Mouse (Mus musculus): ENCODE measurements around the gene Nav3. TPM values are rescaled to one million over a fixed set of nuclear protein-coding genes. Genes with fewer than 3 reads are reported as not detected.
A peak's percentile ranks its signal among the peaks of the same experiment; 100 is the strongest.

The Nav3 gene
- polyA plus RNA-seq, 1 experiment from 2014 or later, result 0.96 TPM

DNA sequence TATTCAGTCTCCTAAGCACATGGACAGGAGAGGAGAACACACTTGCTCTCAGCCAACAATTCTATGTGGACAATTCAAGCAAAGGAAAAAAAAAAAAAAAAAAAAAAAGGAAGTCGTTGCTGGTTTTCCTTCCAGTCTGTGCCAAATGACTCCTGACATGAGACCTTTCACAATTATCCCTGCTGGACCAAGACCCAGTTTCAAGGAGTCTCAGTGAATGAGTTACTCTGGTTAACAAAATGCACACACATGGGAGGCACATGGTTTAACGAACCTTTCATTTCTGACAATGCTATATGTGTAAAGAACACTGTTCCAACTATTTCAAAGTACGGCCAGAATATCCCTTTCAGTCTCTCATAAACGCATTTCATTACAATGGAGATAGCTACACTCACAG, 552.8 kb downstream of the Nav3 start:
- DNase-seq (ENCODE audit: low spot score), result no peak
- Histone ChIP-seq H3K27me3 (ENCODE audit: control insufficient read depth, insufficient read depth, low read length) (no peaks in the 10 kb centered on the region), H3K4me2 (replicated peaks; ENCODE audit: low read depth) (peak overlapping the region; percentile 20; the same call in 1 of the 2 replicates), H3K36me3 (ENCODE audit: control insufficient read depth, insufficient read depth, low read length) (no peaks in the 10 kb centered on the region), H3K4me1 (replicated peaks; ENCODE audit: control insufficient read depth, insufficient read depth) (no peaks in the 10 kb centered on the region), H3K4me3 (ENCODE audit: low read depth, low read length) (no peak overlapping the region), H3K27ac (replicated peaks) (0 out of 2 replicates have a peak overlapping the region, but pooled peaks have one; percentile 8), H3K9me3 (ENCODE audit: control insufficient read depth, low read length) (no peaks in the 10 kb centered on the region), H3K9ac (ENCODE audit: low read length) (no peak overlapping the region)
- no peak for TF ChIP-seq EP300 (optimal IDR thresholded peaks at IDR 0.05)
- TF ChIP-seq CTCF (IDR thresholded peaks at IDR 0.05; ENCODE audit: low read depth), result no peak
- 67% methylated on average over 4 of the region's 4 CpGs for whole genome bisulfite sequencing
- ATAC-seq (ENCODE audit: low FRiP score, low TSS enrichment), result no peak

DNA sequence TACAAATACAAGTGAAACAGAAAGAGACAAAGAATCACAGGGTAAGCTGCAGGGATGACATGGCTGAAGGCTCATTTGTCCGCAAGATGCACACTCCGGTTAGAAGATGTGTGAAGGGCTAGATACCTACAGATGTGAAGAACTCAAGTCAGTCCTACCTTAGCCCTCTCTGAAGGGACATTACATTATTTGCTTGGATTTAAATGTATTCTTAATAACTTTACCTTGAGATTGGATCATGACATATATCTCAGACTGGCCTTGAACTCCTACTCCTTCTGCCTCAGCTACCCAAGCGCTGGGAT, 566.9 kb downstream of the Nav3 start:
- WGBS, result 90% methylated on average over 3 of the region's 3 CpGs
- Histone ChIP-seq H3K4me3 (ENCODE audit: low read depth, low read length) (no peak overlapping the region), H3K9ac (ENCODE audit: low read length) (no peak overlapping the region)

DNA sequence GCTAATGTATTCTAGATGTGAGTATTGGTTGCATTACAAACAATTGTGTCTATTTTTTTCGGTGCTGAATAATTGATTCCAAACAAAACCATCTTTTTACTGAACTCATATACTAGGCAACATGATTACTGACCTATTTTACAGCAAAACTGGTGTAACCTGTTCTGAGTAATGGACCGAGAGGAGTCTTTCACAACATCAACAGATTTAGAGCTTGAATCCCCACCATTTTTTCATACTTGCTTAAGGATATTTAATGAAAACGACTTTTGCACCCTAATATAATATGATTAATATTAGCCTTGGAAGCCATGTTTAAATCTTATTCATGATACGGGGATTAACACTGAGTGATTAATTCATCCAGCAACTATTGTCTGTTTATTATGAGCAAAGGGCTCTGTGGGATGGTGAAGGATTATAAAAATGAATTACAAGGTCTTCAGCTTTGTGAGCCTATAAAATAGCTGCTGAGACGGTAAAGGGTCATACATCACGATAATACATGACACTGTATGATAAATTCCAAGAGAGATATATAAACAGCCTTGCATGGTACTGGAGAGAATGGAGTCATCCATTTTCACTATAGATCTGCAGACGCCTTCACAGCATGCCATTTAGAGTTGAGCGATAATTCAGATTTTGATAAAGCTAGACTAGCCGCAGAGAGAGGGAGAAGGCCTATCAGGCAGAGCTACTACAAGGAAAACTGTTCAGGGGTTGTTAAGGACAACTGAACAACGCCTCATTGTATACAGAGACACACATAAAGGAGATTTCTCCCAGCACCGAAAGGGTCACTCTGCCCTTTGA, 567.4 kb downstream of the Nav3 start:
- no peak overlapping the region for H3K9ac ChIP-seq (ENCODE audit: low read length)
- H3K9me3 ChIP-seq (ENCODE audit: control insufficient read depth, low read length), result no peaks in the 10 kb centered on the region
- WGBS, result 58% methylated on average over 11 of the region's 11 CpGs
- H3K4me3 ChIP-seq (ENCODE audit: low read depth, low read length), result no peak overlapping the region
- no peaks in the 10 kb centered on the region for H3K4me1 ChIP-seq (replicated peaks; ENCODE audit: control insufficient read depth, insufficient read depth)
- TF ChIP-seq EP300 (optimal IDR thresholded peaks at IDR 0.05) (no peak), CTCF (IDR thresholded peaks at IDR 0.05; ENCODE audit: low read depth) (no peak)
- H3K36me3 ChIP-seq (ENCODE audit: control insufficient read depth, insufficient read depth, low read length), result no peaks in the 10 kb centered on the region
- H3K4me2 ChIP-seq (replicated peaks; ENCODE audit: low read depth), result no peak overlapping the region
- no peak for DNase-seq (ENCODE audit: low spot score)
- H3K27ac ChIP-seq (replicated peaks), result no peak overlapping the region
- no peaks in the 10 kb centered on the region for H3K27me3 ChIP-seq (ENCODE audit: control insufficient read depth, insufficient read depth, low read length)
- no peak for ATAC-seq (ENCODE audit: low FRiP score, low TSS enrichment)

More for the DNA sequence above, 566.9 kb downstream of the Nav3 start:
- Histone ChIP-seq H3K4me1 (replicated peaks; ENCODE audit: control insufficient read depth, insufficient read depth) (no peaks in the 10 kb centered on the region), H3K27me3 (ENCODE audit: control insufficient read depth, insufficient read depth, low read length) (no peaks in the 10 kb centered on the region), H3K4me2 (replicated peaks; ENCODE audit: low read depth) (no peak overlapping the region), H3K27ac (replicated peaks) (no peak overlapping the region), H3K9me3 (ENCODE audit: control insufficient read depth, low read length) (no peaks in the 10 kb centered on the region), H3K36me3 (ENCODE audit: control insufficient read depth, insufficient read depth, low read length) (no peaks in the 10 kb centered on the region)
- DNase-seq (ENCODE audit: low spot score), result no peak
- no peak for ATAC-seq (ENCODE audit: low FRiP score, low TSS enrichment)
- TF ChIP-seq EP300 (optimal IDR thresholded peaks at IDR 0.05) (no peak), CTCF (IDR thresholded peaks at IDR 0.05; ENCODE audit: low read depth) (no peak)

GRCm38 (mm10) chr10:109887160-109887559, 568.8 kb downstream of the Nav3 start:
- ATAC-seq (ENCODE audit: low FRiP score, low TSS enrichment), result no peak
- H3K4me1 ChIP-seq (replicated peaks; ENCODE audit: control insufficient read depth, insufficient read depth), result no peaks in the 10 kb centered on the region
- WGBS, result 70% methylated on average over 3 of the region's 3 CpGs
- H3K27me3 ChIP-seq (ENCODE audit: control insufficient read depth, insufficient read depth, low read length), result no peaks in the 10 kb centered on the region
- no peaks in the 10 kb centered on the region for H3K9me3 ChIP-seq (ENCODE audit: control insufficient read depth, low read length)
- TF ChIP-seq CTCF (IDR thresholded peaks at IDR 0.05; ENCODE audit: low read depth) (no peak), EP300 (optimal IDR thresholded peaks at IDR 0.05) (no peak)
- no peak for DNase-seq (ENCODE audit: low spot score)
- H3K4me3 ChIP-seq (ENCODE audit: low read depth, low read length), result no peak overlapping the region
- no peaks in the 10 kb centered on the region for H3K36me3 ChIP-seq (ENCODE audit: control insufficient read depth, insufficient read depth, low read length)
- no peak overlapping the region for H3K4me2 ChIP-seq (replicated peaks; ENCODE audit: low read depth)
- H3K27ac ChIP-seq (replicated peaks), result no peak overlapping the region
- no peak overlapping the region for H3K9ac ChIP-seq (ENCODE audit: low read length)

GRCm38 (mm10) chr10:109876107-109876506, 579.9 kb downstream of the Nav3 start:
- no peak for TF ChIP-seq EP300 (optimal IDR thresholded peaks at IDR 0.05)
- TF ChIP-seq CTCF (IDR thresholded peaks at IDR 0.05; ENCODE audit: low read depth), result no peak
- Histone ChIP-seq H3K9ac (ENCODE audit: low read length) (no peak overlapping the region), H3K36me3 (ENCODE audit: control insufficient read depth, insufficient read depth, low read length) (no peaks in the 10 kb centered on the region), H3K27me3 (ENCODE audit: control insufficient read depth, insufficient read depth, low read length) (no peaks in the 10 kb centered on the region), H3K27ac (replicated peaks) (no peak overlapping the region), H3K9me3 (ENCODE audit: control insufficient read depth, low read length) (no peaks in the 10 kb centered on the region), H3K4me1 (replicated peaks; ENCODE audit: control insufficient read depth, insufficient read depth) (no peaks in the 10 kb centered on the region), H3K4me3 (ENCODE audit: low read depth, low read length) (no peak overlapping the region), H3K4me2 (replicated peaks; ENCODE audit: low read depth) (no peak overlapping the region)
- ATAC-seq (ENCODE audit: low FRiP score, low TSS enrichment) (no peak), DNase-seq (ENCODE audit: low spot score) (no peak)
- 87% methylated on average over 4 of the region's 4 CpGs for WGBS

DNA sequence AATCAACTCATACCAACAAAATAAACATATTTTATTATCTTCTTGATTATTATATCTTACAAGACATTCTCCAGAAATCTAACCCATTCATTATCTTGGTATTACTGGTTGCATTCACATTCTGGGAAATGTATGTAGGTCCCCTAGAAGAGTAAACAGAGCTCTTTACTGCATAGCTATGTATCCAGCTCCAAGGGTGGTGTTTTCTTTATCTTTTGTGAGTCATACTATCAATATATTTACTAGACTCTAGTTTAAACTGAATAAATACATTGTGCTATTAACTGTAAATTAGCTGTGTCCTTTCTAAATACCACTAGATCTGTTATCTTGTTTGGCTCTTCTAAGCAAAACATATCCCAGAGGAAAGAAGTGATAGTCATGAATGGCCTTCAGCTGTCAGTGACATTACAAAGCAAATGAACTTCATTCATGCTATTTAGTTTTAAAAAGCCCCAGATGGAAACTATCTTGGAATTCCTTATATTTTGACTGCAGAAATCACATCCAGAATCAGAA, 580.6 kb downstream of the Nav3 start:
- H3K9ac ChIP-seq (ENCODE audit: low read length), result no peak overlapping the region
- H3K9me3 ChIP-seq (ENCODE audit: control insufficient read depth, low read length), result no peaks in the 10 kb centered on the region
- no peak overlapping the region for H3K4me2 ChIP-seq (replicated peaks; ENCODE audit: low read depth)
- no peaks in the 10 kb centered on the region for H3K27me3 ChIP-seq (ENCODE audit: control insufficient read depth, insufficient read depth, low read length)
- H3K36me3 ChIP-seq (ENCODE audit: control insufficient read depth, insufficient read depth, low read length), result no peaks in the 10 kb centered on the region
- no peak for TF ChIP-seq CTCF (IDR thresholded peaks at IDR 0.05; ENCODE audit: low read depth)
- TF ChIP-seq EP300 (optimal IDR thresholded peaks at IDR 0.05), result no peak
- H3K4me1 ChIP-seq (replicated peaks; ENCODE audit: control insufficient read depth, insufficient read depth), result no peaks in the 10 kb centered on the region
- H3K4me3 ChIP-seq (ENCODE audit: low read depth, low read length), result no peak overlapping the region
- H3K27ac ChIP-seq (replicated peaks), result no peak overlapping the region
- no peak for ATAC-seq (ENCODE audit: low FRiP score, low TSS enrichment)
- DNase-seq (ENCODE audit: low spot score), result no peak
